Mouse (Mus musculus) embryonic facial prominence, embryonic 11.5 days (tissue): ENCODE measurements at regions not wholly inside any gene's neighbourhood (a gene's known extent, or its start where the extent isn't known, plus 50 kb on each side); places are given as distances from the start of the nearest gene placed in this dataset.

Source experiments
- ATAC-seq: fragments of 200-750 bp; cut with Nextera tagmentation; replicated peaks from 2 replicates; pipeline ENCODE4 v1.8.0; 2017; ENCODE audit warnings: low read depth; ENCODE audit not compliant: insufficient number of reproducible peaks, low FRiP score, low TSS enrichment
- DNase-seq: peaks from one replicate; pipeline ENCODE4 v3.0.0-alpha.2; 2015; ENCODE audit warnings: low spot score
- H3K27ac ChIP-seq: fragments of 300-500 bp; sonication (generic); replicated peaks from 2 replicates; pipeline ENCODE4 v1.5.1; 2014; ENCODE audit warnings: mild to moderate bottlenecking, low read depth, low read length, control low read depth
- H3K27me3 ChIP-seq: fragments of 300-500 bp; sonication (generic); 2 replicates; pipeline ENCODE4 v1.6.1; 2014; ENCODE audit warnings: mild to moderate bottlenecking, low read length, moderate library complexity, mixed read lengths; ENCODE audit not compliant: control insufficient read depth, insufficient read depth
- H3K36me3 ChIP-seq: fragments of 300-500 bp; sonication (generic); replicated peaks from 2 replicates; pipeline ENCODE4 v1.6.1; 2014; ENCODE audit warnings: low read depth, mild to moderate bottlenecking, low read length, moderate library complexity, mixed read lengths; ENCODE audit not compliant: control insufficient read depth, insufficient read depth
- H3K4me1 ChIP-seq: fragments of 300-500 bp; sonication (generic); 2 replicates; pipeline ENCODE4 v1.6.1; 2014; ENCODE audit warnings: low read length, mixed read lengths; ENCODE audit not compliant: control insufficient read depth, insufficient read depth
- H3K4me2 ChIP-seq: fragments of 300-500 bp; sonication (generic); 2 replicates; pipeline ENCODE4 v1.6.1; 2014; ENCODE audit warnings: low read depth, mild to moderate bottlenecking, control low read depth, low read length, moderate library complexity
- H3K4me3 ChIP-seq: fragments of 300-500 bp; sonication (generic); 2 replicates; pipeline ENCODE4 v1.5.1; 2014; ENCODE audit warnings: low read depth, low read length, control low read depth
- H3K9ac ChIP-seq: fragments of 300-500 bp; sonication (generic); replicated peaks from 2 replicates; pipeline ENCODE4 v1.6.1; 2014; ENCODE audit warnings: mild to moderate bottlenecking, control low read depth, low read length
- H3K9me3 ChIP-seq: fragments of 300-500 bp; sonication (generic); replicated peaks from 2 replicates; pipeline ENCODE4 v1.6.1; 2016; ENCODE audit warnings: mild to moderate bottlenecking, low read length, inconsistent platforms, mixed read lengths; ENCODE audit not compliant: control insufficient read depth
- WGBS: fragments of 180-500 bp; shearing (Covaris S2); extraction: QIAGEN DNeasy Blood & Tissue Kit; methylation state at CpG from one replicate; pipeline ENCODE4 v1.1.7; 2014; 5-methylcytosine and 5-hydroxymethylcytosine counted together

GRCm38 (mm10) chr10:108088209-108088608 is 73.8 kb upstream of the Ppp1r12a start:
- H3K27ac ChIP-seq: no peak overlapping the region
- no peaks in the 10 kb centered on the region for H3K36me3 ChIP-seq
- ATAC-seq: no peak
- H3K4me3 ChIP-seq: no peak overlapping the region
- DNase-seq: no peak
- H3K4me2 ChIP-seq: no peak overlapping the region
- H3K27me3 ChIP-seq: no peaks in the 10 kb centered on the region
- no peak overlapping the region for H3K9ac ChIP-seq
- H3K4me1 ChIP-seq: no peaks in the 10 kb centered on the region
- WGBS: 72% methylated on average over 7 of the region's 7 CpGs
- no peaks in the 10 kb centered on the region for H3K9me3 ChIP-seq

DNA sequence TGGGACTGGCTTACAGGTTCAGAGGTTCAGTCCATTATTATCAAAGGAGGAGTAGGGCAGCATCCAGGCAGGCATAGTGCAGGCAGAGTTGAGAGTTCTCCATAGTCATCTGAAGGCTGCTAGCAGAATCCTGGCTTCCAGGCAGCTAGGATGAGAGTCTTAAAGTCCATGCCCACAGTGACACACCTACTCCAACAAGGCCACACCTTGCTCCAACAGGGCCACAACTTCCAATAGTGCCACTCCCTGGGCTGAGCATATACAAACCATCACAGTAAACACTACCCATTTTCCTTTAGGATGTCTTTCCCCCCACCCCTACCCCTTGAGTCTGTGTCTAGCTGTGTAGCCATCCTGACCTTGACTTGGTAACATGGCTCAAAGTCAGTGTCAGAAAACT is 78.8 kb upstream of the Ppp1r12a start:
- H3K4me1 ChIP-seq: no peaks in the 10 kb centered on the region
- H3K9ac ChIP-seq: no peak overlapping the region
- no peaks in the 10 kb centered on the region for H3K27me3 ChIP-seq
- H3K4me3 ChIP-seq: no peak overlapping the region
- no peak overlapping the region for H3K27ac ChIP-seq
- no peak overlapping the region for H3K4me2 ChIP-seq
- ATAC-seq (no peak), DNase-seq (no peak)
- no peaks in the 10 kb centered on the region for H3K9me3 ChIP-seq
- H3K36me3 ChIP-seq: no peaks in the 10 kb centered on the region

DNA sequence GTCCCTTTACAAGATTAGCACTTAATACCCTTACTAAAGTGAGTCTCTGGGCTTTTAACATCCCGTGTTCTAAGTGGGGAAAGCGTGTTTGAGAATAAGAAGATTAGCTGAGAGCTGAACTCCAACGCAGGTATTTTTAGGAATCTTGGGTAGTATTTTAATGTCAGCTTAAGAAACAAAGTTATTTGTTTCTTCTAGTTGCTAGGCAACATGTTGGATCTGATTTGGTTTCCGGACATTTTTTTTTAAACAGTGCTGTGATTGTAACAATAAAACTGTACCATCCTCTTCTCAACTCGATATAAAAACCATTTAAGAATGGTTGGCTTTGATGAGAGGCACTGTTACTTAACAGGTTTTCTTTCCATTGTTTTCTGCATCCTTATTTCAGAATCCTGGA is 86.8 kb upstream of the Ppp1r12a start:
- H3K9ac ChIP-seq: no peak overlapping the region
- ATAC-seq: no peak
- H3K9me3 ChIP-seq: no peaks in the 10 kb centered on the region
- 82% methylated on average over 5 of the region's 5 CpGs for WGBS
- no peak for DNase-seq
- H3K27me3 ChIP-seq: no peaks in the 10 kb centered on the region
- H3K4me1 ChIP-seq: no peaks in the 10 kb centered on the region
- no peak overlapping the region for H3K27ac ChIP-seq
- H3K4me2 ChIP-seq: no peak overlapping the region
- H3K36me3 ChIP-seq: no peaks in the 10 kb centered on the region
- no peak overlapping the region for H3K4me3 ChIP-seq

- H3K9ac ChIP-seq: no peak overlapping the region
- H3K36me3 ChIP-seq: no peaks in the 10 kb centered on the region
- H3K4me2 ChIP-seq: no peak overlapping the region
- no peaks in the 10 kb centered on the region for H3K4me1 ChIP-seq
- 83% methylated on average over 4 of the region's 4 CpGs for WGBS
- H3K4me3 ChIP-seq: no peak overlapping the region
- ATAC-seq: no peak
- no peaks in the 10 kb centered on the region for H3K9me3 ChIP-seq
- DNase-seq: no peak
- no peak overlapping the region for H3K27ac ChIP-seq
- H3K27me3 ChIP-seq: no peaks in the 10 kb centered on the region
These were observed 88.2 kb upstream of the Ppp1r12a start for GRCm38 (mm10) chr10:108073828-108074227.

GRCm38 (mm10) chr10:108072211-108072610 is 89.8 kb upstream of the Ppp1r12a start:
- DNase-seq (no peak), ATAC-seq (no peak)
- no peaks in the 10 kb centered on the region for H3K4me1 ChIP-seq
- H3K4me3 ChIP-seq: no peak overlapping the region
- no peaks in the 10 kb centered on the region for H3K36me3 ChIP-seq
- no peaks in the 10 kb centered on the region for H3K9me3 ChIP-seq
- no peak overlapping the region for H3K4me2 ChIP-seq
- H3K27me3 ChIP-seq: no peaks in the 10 kb centered on the region
- H3K27ac ChIP-seq: no peak overlapping the region
- no peak overlapping the region for H3K9ac ChIP-seq
- 100% methylated on average over 1 of the region's 1 CpGs for WGBS

- H3K36me3 ChIP-seq: no peaks in the 10 kb centered on the region
- H3K9me3 ChIP-seq: no peaks in the 10 kb centered on the region
- H3K4me3 ChIP-seq: no peak overlapping the region
- no peaks in the 10 kb centered on the region for H3K27me3 ChIP-seq
- ATAC-seq: no peak
- no peak for DNase-seq
- WGBS: 87% methylated on average over 2 of the region's 2 CpGs
- H3K27ac ChIP-seq: no peak overlapping the region
- H3K9ac ChIP-seq: no peak overlapping the region
- H3K4me2 ChIP-seq: no peak overlapping the region
- H3K4me1 ChIP-seq: no peaks in the 10 kb centered on the region
These were observed 90.6 kb upstream of the Ppp1r12a start for GRCm38 (mm10) chr10:108071424-108071823.

GRCm38 (mm10) chr10:108067723-108068122 is 94.3 kb upstream of the Ppp1r12a start:
- no peaks in the 10 kb centered on the region for H3K9me3 ChIP-seq
- H3K36me3 ChIP-seq: no peaks in the 10 kb centered on the region
- DNase-seq: no peak
- no peak overlapping the region for H3K4me2 ChIP-seq
- H3K9ac ChIP-seq: no peak overlapping the region
- H3K4me1 ChIP-seq: no peaks in the 10 kb centered on the region
- no peaks in the 10 kb centered on the region for H3K27me3 ChIP-seq
- H3K4me3 ChIP-seq: no peak overlapping the region
- WGBS: 69% methylated on average over 10 of the region's 10 CpGs
- ATAC-seq: no peak
- no peak overlapping the region for H3K27ac ChIP-seq

DNA sequence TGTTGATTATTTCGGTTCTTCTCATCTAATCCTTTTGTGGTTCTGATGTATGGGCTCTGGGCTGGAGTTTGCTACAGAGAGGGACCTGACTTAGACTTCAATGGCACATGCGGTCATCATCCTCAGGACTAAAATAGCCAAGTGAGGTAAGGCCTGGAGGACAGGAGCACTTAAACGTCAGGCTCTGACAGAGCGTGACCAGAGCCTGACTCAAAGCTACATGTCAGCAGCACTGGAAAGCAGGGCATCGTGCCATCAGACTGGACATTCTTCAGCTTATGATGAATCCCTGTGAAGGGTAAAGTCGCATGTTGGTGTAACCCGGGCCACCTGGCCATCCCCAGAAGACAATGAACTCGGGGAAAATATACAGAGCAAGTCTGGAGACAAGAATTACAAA is 95.8 kb upstream of the Ppp1r12a start:
- WGBS: 83% methylated on average over 8 of the region's 8 CpGs
- no peak overlapping the region for H3K4me2 ChIP-seq
- no peaks in the 10 kb centered on the region for H3K27me3 ChIP-seq
- H3K4me3 ChIP-seq: no peak overlapping the region
- H3K4me1 ChIP-seq: no peaks in the 10 kb centered on the region
- H3K9ac ChIP-seq: no peak overlapping the region
- no peaks in the 10 kb centered on the region for H3K36me3 ChIP-seq
- DNase-seq: no peak
- ATAC-seq: no peak
- H3K27ac ChIP-seq: no peak overlapping the region
- no peaks in the 10 kb centered on the region for H3K9me3 ChIP-seq
